Mouse (Mus musculus) heart, postnatal 14 days (tissue): ENCODE measurements at regions not wholly inside any gene's neighbourhood (a gene's known extent, or its start where the extent isn't known, plus 50 kb on each side); places are given as distances from the start of the nearest gene placed in this dataset.

Source experiments
- DNase-seq, 2 experiments: peaks; one replicate each; pipeline ENCODE4 v3.0.0; 2021 to 2022
- intact Hi-C: fragments of 180-260 bp; cut with DNase I; formaldehyde crosslinking; loops from one replicate; pipeline ENCODE4 v1.15.1; 2025

GRCm38 (mm10) chr3:66446274-66447159, 149.9 kb upstream of the Veph1 start:
- intact Hi-C loops: no loop called here
- DNase-seq: no peak

- intact Hi-C loops: no loop called here
These were observed 136.6 kb upstream of the Veph1 start for GRCm38 (mm10) chr3:66433216-66433615.

GRCm38 (mm10) chr3:66430187-66430586, 133.6 kb upstream of the Veph1 start:
- intact Hi-C loops: no loop called here
- no peak for DNase-seq

More at GRCm38 (mm10) chr3:66433216-66433615, 136.6 kb upstream of the Veph1 start:
- DNase-seq: no peak

- DNase-seq: no peak
- intact Hi-C loops: no loop called here
These were observed 125.9 kb upstream of the Veph1 start for GRCm38 (mm10) chr3:66422445-66423037.

GRCm38 (mm10) chr3:66410706-66411277, 114.2 kb upstream of the Veph1 start:
- intact Hi-C loops: loop anchor here (2.0 to 5.0 kb wide), 3 partner anchors 567 to 934 kb away; no protein-coding TSS in a partner anchor
- peak; percentile 6 to 12 for DNase-seq

GRCm38 (mm10) chr3:66408791-66409190, 112.2 kb upstream of the Veph1 start:
- no peak for DNase-seq
- intact Hi-C loops: no loop called here

- intact Hi-C loops: no loop called here
- DNase-seq: no peak
These were observed 109.0 kb upstream of the Veph1 start for GRCm38 (mm10) chr3:66405645-66406044.

DNA sequence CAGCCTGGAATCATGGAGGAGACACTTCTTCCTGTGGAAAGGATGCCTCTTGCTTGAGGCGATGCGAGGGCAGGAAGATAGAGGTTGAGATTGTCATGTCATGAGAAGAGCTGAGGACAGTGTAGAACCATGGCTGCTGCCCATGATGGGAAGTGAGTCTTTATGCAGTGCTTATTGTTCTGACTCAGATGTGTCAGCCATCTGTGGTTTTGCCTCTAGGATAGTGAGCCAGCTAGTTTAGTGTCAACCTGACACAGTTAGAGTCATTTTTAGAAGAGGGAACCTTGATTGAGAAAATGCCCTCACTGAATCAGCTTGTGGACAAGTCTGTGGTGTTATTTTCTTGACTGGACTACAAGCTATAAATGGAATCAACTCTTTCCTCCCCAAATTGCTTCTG, 107.1 kb upstream of the Veph1 start:
- DNase-seq: no peak
- intact Hi-C loops: no loop called here

DNA sequence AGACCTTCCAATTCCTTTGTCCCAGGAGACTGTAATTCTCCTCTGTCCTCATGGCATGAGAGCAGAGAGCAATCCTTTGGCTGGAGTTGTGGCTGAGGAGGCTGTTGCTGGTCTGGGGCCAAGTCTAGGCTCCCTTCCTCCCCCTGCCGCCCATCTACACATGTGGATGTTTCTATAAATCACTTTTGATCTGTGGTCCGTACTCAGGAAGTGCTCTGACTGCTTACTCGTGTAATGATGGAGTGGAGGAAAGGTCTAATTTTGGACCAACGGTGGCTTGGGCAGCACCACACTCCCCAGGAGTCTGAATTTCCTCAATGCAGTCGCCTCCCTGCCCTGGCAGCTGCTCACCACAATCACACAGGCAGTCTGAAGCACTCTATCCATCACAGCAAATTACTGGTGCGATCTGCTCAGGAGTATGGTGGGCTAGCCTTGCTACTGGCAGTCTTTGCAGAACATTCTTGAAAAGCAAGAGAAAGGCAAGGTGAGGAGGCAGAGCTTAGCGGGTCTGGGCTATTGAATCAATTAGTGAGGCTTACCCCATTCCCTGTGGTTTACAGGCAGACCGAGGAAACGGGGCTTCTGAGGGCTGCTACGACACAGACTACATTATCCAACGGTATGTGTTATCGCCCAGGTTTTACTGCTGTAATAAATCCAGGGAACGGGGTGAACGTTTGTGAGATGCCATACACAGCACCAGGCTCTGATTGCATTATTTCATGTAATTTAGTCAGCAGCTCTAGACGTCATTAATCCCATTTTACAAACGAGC, 104.3 kb upstream of the Veph1 start:
- no peak for DNase-seq
- intact Hi-C loops: no loop called here

DNA sequence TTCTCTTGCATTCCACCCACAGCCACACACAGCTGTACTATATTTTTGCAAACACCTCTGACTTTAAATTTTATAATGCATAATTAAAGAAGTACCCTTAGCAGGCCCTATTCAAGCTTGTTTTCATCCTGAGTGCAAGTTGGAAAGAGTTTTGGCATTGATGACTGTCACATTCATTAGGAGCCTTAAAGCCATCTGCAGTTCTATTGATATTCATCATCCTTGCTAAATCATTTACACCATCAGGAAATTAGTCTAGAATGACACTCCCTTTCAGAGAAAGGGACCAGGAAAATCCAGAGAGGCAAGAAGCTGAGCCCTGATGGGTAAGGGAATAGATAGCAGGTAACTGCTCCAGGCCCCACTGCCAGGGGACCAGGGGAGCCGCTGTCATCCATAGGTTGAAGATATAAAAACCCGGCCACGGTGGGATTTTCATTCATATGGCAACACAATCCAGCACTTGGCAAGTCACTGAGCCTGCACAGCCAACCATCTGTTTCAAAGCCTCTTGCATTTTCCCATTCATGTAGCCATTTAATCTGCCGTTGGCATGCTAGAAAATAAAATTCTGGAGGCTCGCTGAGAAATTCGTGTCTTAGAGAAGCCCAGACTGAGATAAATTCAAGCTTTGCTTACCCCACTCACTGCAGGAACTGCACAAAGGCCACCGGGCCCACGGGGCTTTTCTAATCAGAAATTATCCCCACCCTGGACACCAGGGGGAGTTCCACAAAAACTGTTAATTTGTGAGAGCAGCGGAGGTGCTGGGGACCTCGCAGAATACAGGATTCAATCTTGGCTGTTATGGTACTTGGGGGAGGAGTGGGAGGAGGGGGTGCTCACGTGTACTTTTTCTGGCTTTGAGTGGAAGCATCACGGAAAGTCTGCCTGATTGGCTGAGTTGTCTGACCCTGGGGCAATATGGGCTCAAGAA, 101.8 kb upstream of the Veph1 start:
- peak in 1 of 2 experiments; percentile 3 for DNase-seq
- intact Hi-C loops: no loop called here

- DNase-seq: no peak
- intact Hi-C loops: no loop called here
These were observed 78.7 kb upstream of the Veph1 start for GRCm38 (mm10) chr3:66375088-66375910.

DNA sequence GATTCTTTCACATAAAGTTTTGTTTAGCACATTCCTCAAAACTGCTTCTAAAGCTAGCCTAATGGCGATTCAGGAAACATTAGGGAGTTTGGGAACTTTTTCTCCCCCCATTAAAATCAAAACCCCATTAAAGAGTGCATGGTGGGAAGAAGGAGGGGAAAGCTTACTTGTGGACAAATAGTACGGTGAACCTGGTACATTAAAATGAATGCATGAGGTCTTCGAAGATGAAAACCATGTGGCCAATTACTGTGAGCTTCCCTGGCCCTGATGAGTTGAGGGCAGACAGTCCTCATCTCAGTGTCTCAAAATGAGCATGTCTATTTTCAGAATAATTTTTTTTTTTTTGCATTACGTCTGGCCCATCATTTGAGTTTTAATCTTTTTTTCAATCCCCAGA, 78.0 kb upstream of the Veph1 start:
- intact Hi-C loops: no loop called here
- DNase-seq: no peak

- intact Hi-C loops: no loop called here
- no peak for DNase-seq
These were observed 77.4 kb upstream of the Veph1 start for GRCm38 (mm10) chr3:66373807-66374575.
